Mouse (Mus musculus) C2C12 (cell line): ENCODE data around the gene Cdkl3.

ENCODE experiments used
- CEBPB ChIP-seq: IDR thresholded peaks from one replicate; pipeline ENCODE4 v1.6.1; 2011; ENCODE audit warnings: low read depth, mild to moderate bottlenecking, control low read depth, moderate library complexity
- CTCF ChIP-seq: IDR thresholded peaks from one replicate; pipeline ENCODE4 v1.5.1; 2011; ENCODE audit not compliant: control insufficient read depth, insufficient read depth, insufficient read length
- FOSL1 ChIP-seq: IDR thresholded peaks from one replicate; pipeline ENCODE4 v1.8.0; 2011; ENCODE audit warnings: mild to moderate bottlenecking, low read length; ENCODE audit not compliant: poor library complexity, insufficient read depth, severe bottlenecking
- MAX ChIP-seq: IDR thresholded peaks from one replicate; pipeline ENCODE4 v1.6.1; 2011; ENCODE audit warnings: mild to moderate bottlenecking, control low read depth
- MYOD1 ChIP-seq: IDR thresholded peaks from one replicate; pipeline ENCODE4 v1.6.1; 2011; ENCODE audit warnings: low read depth; ENCODE audit not compliant: control insufficient read depth, insufficient read length
- MYOG ChIP-seq: IDR thresholded peaks from one replicate; pipeline ENCODE4 v1.6.1; 2011; ENCODE audit not compliant: control insufficient read depth, insufficient read length; ENCODE audit errors: extremely low read depth
- USF1 ChIP-seq: IDR thresholded peaks from one replicate; pipeline ENCODE4 v1.6.1; 2011; ENCODE audit warnings: low read depth, mild to moderate bottlenecking, control low read depth, moderate library complexity

- peak; percentile 98 for TF ChIP-seq MAX
- no peak for TF ChIP-seq FOSL1
- TF ChIP-seq CTCF, result peak; percentile 99
- TF ChIP-seq MYOG, result no peak
- TF ChIP-seq USF1, result peak; percentile 87
- no peak for TF ChIP-seq MYOD1
- TF ChIP-seq CEBPB, result peak; percentile 66
Observed at GRCm38 (mm10) chr11:51967443-51968401, 36.3 kb upstream of the Cdkl3 start, which contains the start of gene Cdkn2aipnl.
